Mouse (Mus musculus) C2C12 (cell line): ENCODE results near the gene Pdzrn4.

Experiments
- CEBPB ChIP-seq: IDR thresholded peaks from one replicate; pipeline ENCODE4 v1.6.1; 2011; ENCODE audit warnings: low read depth, mild to moderate bottlenecking, control low read depth, moderate library complexity
- CTCF ChIP-seq: IDR thresholded peaks from one replicate; pipeline ENCODE4 v1.5.1; 2011; ENCODE audit not compliant: control insufficient read depth, insufficient read depth, insufficient read length
- FOSL1 ChIP-seq: IDR thresholded peaks from one replicate; pipeline ENCODE4 v1.8.0; 2011; ENCODE audit warnings: mild to moderate bottlenecking, low read length; ENCODE audit not compliant: poor library complexity, insufficient read depth, severe bottlenecking
- MAX ChIP-seq: IDR thresholded peaks from one replicate; pipeline ENCODE4 v1.6.1; 2011; ENCODE audit warnings: mild to moderate bottlenecking, control low read depth
- MYOG ChIP-seq: IDR thresholded peaks from one replicate; pipeline ENCODE4 v1.6.1; 2011; ENCODE audit not compliant: control insufficient read depth, insufficient read length; ENCODE audit errors: extremely low read depth
- USF1 ChIP-seq: IDR thresholded peaks from one replicate; pipeline ENCODE4 v1.6.1; 2011; ENCODE audit warnings: low read depth, mild to moderate bottlenecking, control low read depth, moderate library complexity

DNA sequence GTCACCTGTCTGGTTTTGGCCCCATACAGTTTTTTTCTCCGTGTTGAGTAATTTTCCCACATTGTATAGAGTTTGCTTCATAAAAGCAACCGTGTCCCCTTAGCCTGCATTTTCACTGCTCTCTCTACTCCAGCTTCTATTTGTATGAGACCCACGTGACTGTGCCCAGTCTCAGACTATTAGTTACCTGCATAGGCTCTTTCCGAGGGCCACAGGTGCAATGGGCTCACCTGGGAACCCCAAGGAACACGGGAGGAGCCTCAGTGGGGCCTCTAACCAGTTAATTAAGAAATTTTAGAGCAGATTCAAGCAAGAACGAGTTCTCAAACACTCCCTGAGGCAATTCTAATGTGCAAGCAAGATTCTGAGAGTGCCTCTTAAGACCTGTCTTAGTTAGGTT lies 281.7 kb downstream of the Pdzrn4 start:
- TF ChIP-seq CTCF, result no peak
- TF ChIP-seq MAX, result no peak
- TF ChIP-seq CEBPB, result no peak
- no peak for TF ChIP-seq MYOG
- no peak for TF ChIP-seq FOSL1
- TF ChIP-seq USF1, result no peak
